Comparison of ENCODE assay signal across 8 mouse cellular contexts in genomic region chr7:19691873-19692865, GRCm38 (mm10). TPM values are rescaled to one million over a fixed set of nuclear protein-coding genes. Genes with fewer than 3 reads are reported as not detected.
A peak's percentile ranks its signal among the peaks of the same experiment; 100 is the strongest.
DNase-seq lines count a peak whose midpoint lies in the region; ATAC-seq and TF ChIP-seq lines count a peak whose summit lies in the region.

Gene Apoc1 (minus strand): TSS chr7:19692660.

- H3K27me3 ChIP-seq in forebrain, embryonic 10.5 days (ENCODE audit: poor library complexity, severe bottlenecking): no peaks in the 10 kb centered on the region
- H3K27me3 ChIP-seq in forebrain, embryonic 16.5 days (replicated peaks; ENCODE audit: control insufficient read depth, insufficient read depth, low read length): no peaks in the 10 kb centered on the region
- H3K27me3 ChIP-seq in midbrain, embryonic 16.5 days (ENCODE audit: control insufficient read depth, insufficient read depth, low read depth, low read length): no peaks in the 10 kb centered on the region
- no peaks in the 10 kb centered on the region for H3K27me3 ChIP-seq in midbrain, embryonic 13.5 days
- H3K27me3 ChIP-seq in limb, embryonic 14.5 days (ENCODE audit: control insufficient read depth, insufficient read depth, low read length): no peaks in the 10 kb centered on the region

- peak within 1 kb of the TSS; percentile 71 for H3K27ac ChIP-seq in forebrain, embryonic 10.5 days
- H3K27ac ChIP-seq in forebrain, embryonic 16.5 days (ENCODE audit: low read length): no peak within 1 kb of the TSS
- H3K27ac ChIP-seq in midbrain, embryonic 16.5 days (ENCODE audit: low read length): 0 out of 2 replicates have a peak within 1 kb of the TSS, but pooled peaks have one; percentile 24
- no peak within 1 kb of the TSS for H3K27ac ChIP-seq in midbrain, embryonic 13.5 days
- H3K27ac ChIP-seq in limb, embryonic 14.5 days (replicated peaks; ENCODE audit: low read depth, low read length): no peak within 1 kb of the TSS

- H3K4me1 ChIP-seq in forebrain, embryonic 10.5 days: peaks cover 26% of the 10 kb centered on the region
- peaks cover 4% of the 10 kb centered on the region; the same call in 1 of the 2 replicates for H3K4me1 ChIP-seq in forebrain, embryonic 16.5 days (replicated peaks; ENCODE audit: control insufficient read depth, insufficient read depth, low read length)
- no peaks in the 10 kb centered on the region for H3K4me1 ChIP-seq in midbrain, embryonic 16.5 days (ENCODE audit: control insufficient read depth, insufficient read depth, low read length)
- 0 out of 2 replicates have a peak, but pooled peaks cover 6% of the 10 kb centered on the region for H3K4me1 ChIP-seq in midbrain, embryonic 13.5 days (replicated peaks)
- no peaks in the 10 kb centered on the region; the same call in 1 of the 2 replicates for H3K4me1 ChIP-seq in limb, embryonic 14.5 days (ENCODE audit: control insufficient read depth, insufficient read depth, low read length)

- H3K9ac ChIP-seq in forebrain, embryonic 16.5 days (replicated peaks; ENCODE audit: low read depth, low read length): no peak within 1 kb of the TSS
- H3K9ac ChIP-seq in midbrain, embryonic 16.5 days (ENCODE audit: low read depth, low read length): no peak within 1 kb of the TSS
- H3K9ac ChIP-seq in midbrain, embryonic 13.5 days (replicated peaks): no peak within 1 kb of the TSS
- no peak within 1 kb of the TSS for H3K9ac ChIP-seq in limb, embryonic 14.5 days (ENCODE audit: low read depth, low read length, severe bottlenecking)

- no peak for ATAC-seq in forebrain, embryonic 16.5 days
- no peak for ATAC-seq in midbrain, embryonic 16.5 days
- ATAC-seq in midbrain, embryonic 13.5 days: no peak
- ATAC-seq in limb, embryonic 14.5 days (ENCODE audit: low FRiP score, low read depth): no peak
- ATAC-seq in neutrophil, adult 5-6 weeks (ENCODE audit: extremely low read depth, insufficient number of reproducible peaks, low FRiP score, poor library complexity, severe bottlenecking): no peak

- peak within 1 kb of the TSS; percentile 21; the same call in 1 of the 2 replicates for H3K4me3 ChIP-seq in forebrain, embryonic 10.5 days
- no peak within 1 kb of the TSS for H3K4me3 ChIP-seq in forebrain, embryonic 16.5 days (replicated peaks; ENCODE audit: low read length)
- H3K4me3 ChIP-seq in midbrain, embryonic 16.5 days (ENCODE audit: low read depth, low read length): no peak within 1 kb of the TSS
- H3K4me3 ChIP-seq in midbrain, embryonic 13.5 days (replicated peaks): no peak within 1 kb of the TSS
- no peak within 1 kb of the TSS for H3K4me3 ChIP-seq in limb, embryonic 14.5 days (replicated peaks; ENCODE audit: low read length)

- peaks cover 16% of the 10 kb centered on the region for H3K36me3 ChIP-seq in forebrain, embryonic 10.5 days (replicated peaks)
- H3K36me3 ChIP-seq in forebrain, embryonic 16.5 days (ENCODE audit: control insufficient read depth, insufficient read depth): no peaks in the 10 kb centered on the region
- H3K36me3 ChIP-seq in midbrain, embryonic 16.5 days (ENCODE audit: control insufficient read depth, insufficient read depth, low read length): peaks cover 3% of the 10 kb centered on the region; the same call in 1 of the 2 replicates
- peaks cover 10% of the 10 kb centered on the region for H3K36me3 ChIP-seq in midbrain, embryonic 13.5 days
- peaks cover 3% of the 10 kb centered on the region; the same call in 1 of the 2 replicates for H3K36me3 ChIP-seq in limb, embryonic 14.5 days (ENCODE audit: control insufficient read depth, insufficient read depth, low read length)

- H3K4me2 ChIP-seq in forebrain, embryonic 16.5 days (ENCODE audit: low read length): no peak within 1 kb of the TSS
- H3K4me2 ChIP-seq in midbrain, embryonic 16.5 days (ENCODE audit: low read length): no peak within 1 kb of the TSS
- no peak within 1 kb of the TSS for H3K4me2 ChIP-seq in midbrain, embryonic 13.5 days (replicated peaks)
- H3K4me2 ChIP-seq in limb, embryonic 14.5 days (replicated peaks; ENCODE audit: low read depth, low read length, severe bottlenecking): no peak within 1 kb of the TSS

- peaks cover 10% of the 10 kb centered on the region for H3K9me3 ChIP-seq in forebrain, embryonic 10.5 days
- no peaks in the 10 kb centered on the region for H3K9me3 ChIP-seq in forebrain, embryonic 16.5 days (ENCODE audit: control insufficient read depth, low read length)
- H3K9me3 ChIP-seq in midbrain, embryonic 16.5 days (replicated peaks; ENCODE audit: control insufficient read depth, low read length, poor library complexity, severe bottlenecking): no peaks in the 10 kb centered on the region
- no peaks in the 10 kb centered on the region for H3K9me3 ChIP-seq in midbrain, embryonic 13.5 days
- H3K9me3 ChIP-seq in limb, embryonic 14.5 days (ENCODE audit: control insufficient read depth, low read length): no peaks in the 10 kb centered on the region; the same call in 1 of the 2 replicates

- no peak for DNase-seq in forebrain, embryonic 10.5 days (ENCODE audit: extremely low spot score, low spot score)
- DNase-seq in limb, embryonic 14.5 days (ENCODE audit: low spot score): no peak
- DNase-seq in retina, postnatal 1 day: no peak
- no peak for DNase-seq in right cerebral cortex, adult 18-20 months

- 51% methylated on average over 28 of the region's 28 CpGs for WGBS in forebrain, embryonic 10.5 days
- 49% methylated on average over 28 of the region's 28 CpGs for WGBS in forebrain, embryonic 16.5 days
- WGBS in midbrain, embryonic 16.5 days: 51% methylated on average over 28 of the region's 28 CpGs
- WGBS in midbrain, embryonic 13.5 days: 49% methylated on average over 28 of the region's 28 CpGs
- WGBS in limb, embryonic 14.5 days: 48% methylated on average over 28 of the region's 28 CpGs

- no peak for TF ChIP-seq POLR2A in limb, embryonic 14.5 days (IDR thresholded peaks at IDR 0.05; ENCODE audit: borderline replicate concordance, extremely low read depth, insufficient read depth, insufficient read length)

RNA-seq across cellular contexts. Expression of gene Apoc1, which starts in this region (rescaled TPM):
- 2.3 TPM in 2 replicates for polyA plus RNA-seq in forebrain, embryonic 10.5 days (2016; fragmentation: Nextera tagmentation; extraction: Ambion mirVana)
- 0.58 and 1.8 TPM in 2 replicates for polyA plus RNA-seq in forebrain, embryonic 16.5 days (2015; fragmentation: Nextera tagmentation; extraction: Ambion mirVana)
- 0.96 and 1.0 TPM in 2 replicates for polyA plus RNA-seq in midbrain, embryonic 16.5 days (2015; fragmentation: Nextera tagmentation; extraction: Ambion mirVana)
- polyA plus RNA-seq in midbrain, embryonic 13.5 days (2015; fragmentation: Nextera tagmentation; extraction: Ambion mirVana): 0.94 and 1.0 TPM in 2 replicates
- polyA plus RNA-seq in limb, embryonic 14.5 days (2012; rRNA removed): 9.1 and 16.4 TPM in 2 replicates
- 30.7 and 36.5 TPM in 2 replicates for polyA plus RNA-seq in limb, embryonic 14.5 days (2014; fragmentation: Nextera tagmentation; extraction: Ambion mirVana)
- total RNA-seq in neutrophil, adult 5-6 weeks (2017): 2.7 and 12.5 TPM in 2 replicates

Comparison
In these comparisons a context has a peak if more than half of its experiments do, and no peak if none do; other contexts are left out.
1. H3K27ac ChIP-seq: peak in forebrain, embryonic 10.5 days (single experiment) and midbrain, embryonic 16.5 days (single experiment); none in forebrain, embryonic 16.5 days (single experiment), midbrain, embryonic 13.5 days (single experiment) and limb, embryonic 14.5 days (single experiment).